Mouse (Mus musculus): ENCODE measurements around the gene Olfr1360.

The Olfr1360 gene

GRCm38 (mm10) chr13:21677305-21677704, at the start of gene Olfr1360:
TSS of gene Olfr1360 (minus strand) at chr13:21677405.
- no peak for DNase-seq (ENCODE audit: low read depth, low spot score)

- no peak for DNase-seq (ENCODE audit: low read depth, low spot score)
Observed at GRCm38 (mm10) chr13:21722993-21723836, 46.0 kb upstream of the Olfr1360 start.

GRCm38 (mm10) chr13:21722373-21722925, 45.2 kb upstream of the Olfr1360 start:
- no peak for DNase-seq (ENCODE audit: low read depth, low spot score)

- DNase-seq (ENCODE audit: low read depth, low spot score): peak; percentile 94
Observed at GRCm38 (mm10) chr13:21721757-21722372, 44.7 kb upstream of the Olfr1360 start, which contains the start of gene Hist1h2bm. TSS of gene Hist1h2bm (plus strand) at chr13:21722044.

- peak; percentile 57 for DNase-seq (ENCODE audit: low read depth, low spot score)
Observed at GRCm38 (mm10) chr13:21721107-21721756, 44.0 kb upstream of the Olfr1360 start.

- peak; percentile 47 for DNase-seq (ENCODE audit: low read depth, low spot score)
Observed at GRCm38 (mm10) chr13:21718381-21719080, 41.3 kb upstream of the Olfr1360 start.

- peak; percentile 90 for DNase-seq (ENCODE audit: low read depth, low spot score)
Observed at GRCm38 (mm10) chr13:21717397-21718357, 40.5 kb upstream of the Olfr1360 start, which contains the start of gene Hist1h3h. TSS of gene Hist1h3h (plus strand) at chr13:21717659.

GRCm38 (mm10) chr13:21716540-21717391, 39.6 kb upstream of the Olfr1360 start:
- peak; percentile 59 for DNase-seq (ENCODE audit: low read depth, low spot score)

GRCm38 (mm10) chr13:21715864-21716539, 38.8 kb upstream of the Olfr1360 start, which contains the start of the genes Hist1h2bl and Hist1h2ai:
TSS of gene Hist1h2bl (minus strand) at chr13:21716143.
TSS of gene Hist1h2ai (plus strand) at chr13:21716422.
- DNase-seq (ENCODE audit: low read depth, low spot score): peak; percentile 97

GRCm38 (mm10) chr13:21715131-21715863, 38.1 kb upstream of the Olfr1360 start:
- DNase-seq (ENCODE audit: low read depth, low spot score): peak; percentile 60

- DNase-seq (ENCODE audit: low read depth, low spot score): peak; percentile 81
Observed at GRCm38 (mm10) chr13:21714725-21715124, 37.5 kb upstream of the Olfr1360 start.

- DNase-seq (ENCODE audit: low read depth, low spot score): no peak
Observed at GRCm38 (mm10) chr13:21711698-21712097, 34.5 kb upstream of the Olfr1360 start.

- peak; percentile 69 for DNase-seq (ENCODE audit: low read depth, low spot score)
Observed at GRCm38 (mm10) chr13:21710821-21711525, 33.8 kb upstream of the Olfr1360 start.

- DNase-seq (ENCODE audit: low read depth, low spot score): peak; percentile 84
Observed at GRCm38 (mm10) chr13:21710031-21710711, 33.0 kb upstream of the Olfr1360 start.

- no peak for DNase-seq (ENCODE audit: low read depth, low spot score)
Observed at GRCm38 (mm10) chr13:21706669-21707068, 29.5 kb upstream of the Olfr1360 start.

GRCm38 (mm10) chr13:21697811-21698210, 20.6 kb upstream of the Olfr1360 start, which contains the start of gene Olfr1359:
TSS of gene Olfr1359 (plus strand) at chr13:21698111.
- no peak for DNase-seq (ENCODE audit: low read depth, low spot score)
